In genomic region chr11:88717644-88718049, GRCm38 (mm10) we compare ENCODE assay signal across 8 mouse cellular contexts. TPM values are rescaled to one million over a fixed set of nuclear protein-coding genes. Genes with fewer than 3 reads are reported as not detected.
DNase-seq lines count a peak whose midpoint lies in the region; ATAC-seq and TF ChIP-seq lines count a peak whose summit lies in the region.

No protein-coding gene starts in this region.

- peak overlapping the region; percentile 96 for H3K9ac ChIP-seq in kidney, postnatal 0 days (ENCODE audit: low read depth, low read length)
- peak overlapping the region; percentile 93 for H3K9ac ChIP-seq in neural tube, embryonic 15.5 days (replicated peaks)

- peak overlapping the region; percentile 99 for H3K4me2 ChIP-seq in kidney, postnatal 0 days (ENCODE audit: low read length)
- peak overlapping the region; percentile 93 for H3K4me2 ChIP-seq in neural tube, embryonic 15.5 days

- no peak for TF ChIP-seq CTCF in kidney, postnatal 0 days (IDR thresholded peaks at IDR 0.05; ENCODE audit: low read depth)

- ATAC-seq in kidney, postnatal 0 days (replicated peaks; ENCODE audit: low FRiP score, low read depth) = peak; percentile 60
- ATAC-seq in neural tube, embryonic 15.5 days (ENCODE audit: low FRiP score) = peak; percentile 51
- no peak for ATAC-seq in inflammation-experienced regulatory T-cells, adult 6 months

- no peaks in the 10 kb centered on the region for H3K9me3 ChIP-seq in kidney, postnatal 0 days (replicated peaks; ENCODE audit: low read length)
- H3K9me3 ChIP-seq in forebrain, embryonic 10.5 days = no peaks in the 10 kb centered on the region
- H3K9me3 ChIP-seq in neural tube, embryonic 15.5 days (replicated peaks) = no peaks in the 10 kb centered on the region

- H3K36me3 ChIP-seq in kidney, postnatal 0 days (ENCODE audit: insufficient read depth, low read length) = no peaks in the 10 kb centered on the region
- H3K36me3 ChIP-seq in forebrain, embryonic 10.5 days (replicated peaks) = peaks cover 29% of the 10 kb centered on the region
- H3K36me3 ChIP-seq in neural tube, embryonic 15.5 days = no peaks in the 10 kb centered on the region

- peak; percentile 68 for DNase-seq in kidney, postnatal 0 days (ENCODE audit: low spot score)
- no peak for DNase-seq in kidney, adult 9 months
- DNase-seq in NIH3T3 (ENCODE audit: low read depth) (peak; percentile 53), liver (peak; percentile 25)
- DNase-seq in forebrain, embryonic 10.5 days (ENCODE audit: extremely low spot score, low spot score) = peak; percentile 57
- DNase-seq in urinary bladder, adult 2 months (ENCODE audit: low spot score) = no peak

- peak overlapping the region; percentile 96 for H3K27ac ChIP-seq in kidney, postnatal 0 days
- H3K27ac ChIP-seq in forebrain, embryonic 10.5 days = peak overlapping the region; percentile 100
- H3K27ac ChIP-seq in neural tube, embryonic 15.5 days (replicated peaks) = peak overlapping the region; percentile 87

- 0% methylated on average over 28 of the region's 38 CpGs for WGBS in kidney, postnatal 0 days
- under 1% methylated on average over 38 of the region's 38 CpGs for WGBS in forebrain, embryonic 10.5 days
- WGBS in neural tube, embryonic 15.5 days = under 1% methylated on average over 24 of the region's 38 CpGs

- H3K27me3 ChIP-seq in kidney, postnatal 0 days (ENCODE audit: insufficient read depth, low read length) = no peaks in the 10 kb centered on the region
- H3K27me3 ChIP-seq in forebrain, embryonic 10.5 days (ENCODE audit: poor library complexity, severe bottlenecking) = peaks cover 8% of the 10 kb centered on the region; the same call in 1 of the 2 replicates
- no peaks in the 10 kb centered on the region for H3K27me3 ChIP-seq in neural tube, embryonic 15.5 days (replicated peaks)

- H3K4me3 ChIP-seq in kidney, postnatal 0 days (replicated peaks; ENCODE audit: low read depth, low read length) = peak overlapping the region; percentile 95
- peak overlapping the region; percentile 97 for H3K4me3 ChIP-seq in forebrain, embryonic 10.5 days
- peak overlapping the region; percentile 89 for H3K4me3 ChIP-seq in neural tube, embryonic 15.5 days (replicated peaks)

- H3K4me1 ChIP-seq in kidney, postnatal 0 days (replicated peaks; ENCODE audit: insufficient read depth, low read length) = no peaks in the 10 kb centered on the region; the same call in none of the 2 replicates
- peaks cover 71% of the 10 kb centered on the region for H3K4me1 ChIP-seq in forebrain, embryonic 10.5 days
- H3K4me1 ChIP-seq in neural tube, embryonic 15.5 days = peaks cover 48% of the 10 kb centered on the region

RNA-seq across cellular contexts. Expression of gene Msi2, which starts 0.7 kb away (rescaled TPM):
- 24.5 and 28.2 TPM in 2 replicates for polyA plus RNA-seq in kidney, postnatal 0 days (2015; fragmentation: Nextera tagmentation; extraction: Ambion mirVana)
- polyA plus RNA-seq in forebrain, embryonic 10.5 days (2016; fragmentation: Nextera tagmentation; extraction: Ambion mirVana) = 19.2 and 20.4 TPM in 2 replicates
- 17.3 and 20.7 TPM in 2 replicates for polyA plus RNA-seq in neural tube, embryonic 15.5 days (2015; fragmentation: Nextera tagmentation; extraction: Ambion mirVana)
- 10 to 100 TPM; 23.6 to 30.8 (median 26.0) TPM for polyA plus RNA-seq in inflammation-experienced regulatory T-cells, adult 6 months (2017; shearing (Covaris generic))
- polyA plus RNA-seq in urinary bladder, adult 2 months (2012; rRNA removed) = 44.7 and 47.1 TPM in 2 replicates

Comparison
In these comparisons a context has a peak if more than half of its experiments do, and no peak if none do; other contexts are left out.
1. DNase-seq: peak in kidney, postnatal 0 days (single experiment), NIH3T3 (single experiment), forebrain, embryonic 10.5 days (single experiment) and liver (single experiment); none in kidney, adult 9 months (single experiment) and urinary bladder, adult 2 months (single experiment).
2. Peak in every context shown above with its lines, with median percentiles within 50 percentile points of each other: H3K27ac ChIP-seq and H3K4me3 ChIP-seq.